Comparison of ENCODE assay signal across 13 mouse cellular contexts in genomic region chr17:14302356-14302755, GRCm38 (mm10). TPM values are rescaled to one million over a fixed set of nuclear protein-coding genes. Genes with fewer than 3 reads are reported as not detected.
DNase-seq lines count a peak whose midpoint lies in the region; ATAC-seq lines count a peak whose summit lies in the region.
"Had no signal": no experiment of that assay in that cellular context is flagged by ENCODE, and none has a peak within 500 bp of the region (broad histone marks: within the 10 kb centered on the region; RNA-seq: fewer than 3 reads in every experiment).

No protein-coding gene starts in this region.

- H3K9ac ChIP-seq in midbrain, embryonic 13.5 days (replicated peaks): no peak overlapping the region

- H3K27me3 ChIP-seq in midbrain, embryonic 13.5 days: no peaks in the 10 kb centered on the region

- no peaks in the 10 kb centered on the region for H3K36me3 ChIP-seq in midbrain, embryonic 13.5 days

- 20% methylated on average over 6 of the region's 6 CpGs for WGBS in midbrain, embryonic 13.5 days

- ATAC-seq in midbrain, embryonic 13.5 days: peak; percentile 58; the same call in 1 of the 2 replicates
- no peak for ATAC-seq in megakaryocyte, adult 5-6 weeks (ENCODE audit: poor library complexity, severe bottlenecking)
- ATAC-seq: forebrain, embryonic 16.5 days; Patski had no signal

- no peak overlapping the region for H3K4me2 ChIP-seq in midbrain, embryonic 13.5 days (replicated peaks)

- no peaks in the 10 kb centered on the region for H3K9me3 ChIP-seq in midbrain, embryonic 13.5 days

- no peak overlapping the region for H3K27ac ChIP-seq in midbrain, embryonic 13.5 days
- H3K27ac ChIP-seq: heart, adult 2 months had no signal

- peak; percentile 23 for DNase-seq in adrenal gland, postnatal 10 days
- DNase-seq in adrenal gland, postnatal 4 days (ENCODE audit: low spot score in 2 of 2): no peak
- peak; percentile 27 to 47 for DNase-seq in kidney, postnatal 4 days
- no peak for DNase-seq in kidney, adult 9 months
- peak; percentile 75 for DNase-seq in Muller cell, postnatal 12 days (ENCODE audit: inconsistent ontology term)
- DNase-seq in thymus, postnatal 36 days: no peak
- DNase-seq: heart, adult 2 months; thymus, postnatal 14 days had no signal

- no peak overlapping the region for H3K4me3 ChIP-seq in midbrain, embryonic 13.5 days (replicated peaks)
- H3K4me3 ChIP-seq: heart, adult 2 months had no signal

- peaks cover 10% of the 10 kb centered on the region; the same call in 1 of the 2 replicates for H3K4me1 ChIP-seq in midbrain, embryonic 13.5 days (replicated peaks)

RNA-seq across cellular contexts. Expression of gene Smoc2, which starts 23.1 kb away (rescaled TPM):
- 10 to 100 TPM; 31.8 to 39.5 TPM for total RNA-seq in adrenal gland, postnatal 10 days (2021)
- 10 to 100 TPM; 43.2 to 46.4 TPM for total RNA-seq in adrenal gland, postnatal 4 days (2021)
- 1.5 and 1.6 TPM in 2 replicates for polyA plus RNA-seq in midbrain, embryonic 13.5 days (2015; fragmentation: Nextera tagmentation; extraction: Ambion mirVana)
- total RNA-seq in megakaryocyte, adult 5-6 weeks (2015): 0.23 TPM in 1 of 2 replicates, not detected in the other
- not detected in 2 replicates for total RNA-seq in megakaryocyte, adult 5-6 weeks (2017)
- total RNA-seq: hematopoietic stem cell, adult 5-6 weeks had no signal

Comparison
In these comparisons a context has a peak if more than half of its experiments do, and no peak if none do; other contexts are left out.
1. DNase-seq: peak in adrenal gland, postnatal 10 days (single experiment), kidney, postnatal 4 days (2 of 2) and Muller cell, postnatal 12 days (single experiment); none in adrenal gland, postnatal 4 days (0 of 2), kidney, adult 9 months (single experiment) and thymus, postnatal 36 days (0 of 2).
2. RNA of gene Smoc2, which starts 23.1 kb away (total RNA-seq): 43.2 to 46.4 TPM in adrenal gland, postnatal 4 days and 31.8 to 39.5 TPM in adrenal gland, postnatal 10 days; 0.23 TPM in megakaryocyte, adult 5-6 weeks; every median in the first group is over 10 times any median in the second.